ENCODE assay signal across 22 mouse cellular contexts in genomic region chr14:32091124-32091523, GRCm38 (mm10). TPM values are rescaled to one million over a fixed set of nuclear protein-coding genes. Genes with fewer than 3 reads are reported as not detected.
DNase-seq lines count a peak whose midpoint lies in the region; ATAC-seq and TF ChIP-seq lines count a peak whose summit lies in the region.
"Had no signal": no experiment of that assay in that cellular context is flagged by ENCODE, and none has a peak within 500 bp of the region (broad histone marks: within the 10 kb centered on the region; RNA-seq: fewer than 3 reads in every experiment).

No protein-coding gene starts in this region.

- H3K4me2 ChIP-seq in heart, embryonic 11.5 days, result no peak overlapping the region
- no peak overlapping the region for H3K4me2 ChIP-seq in neural tube, embryonic 15.5 days
- H3K4me2 ChIP-seq: forebrain, embryonic 13.5 days; hindbrain, embryonic 12.5 days had no signal

- DNase-seq in heart, adult 8-10 months (ENCODE audit: low spot score), result peak; percentile 26
- peak; percentile 18 for DNase-seq in neural tube, embryonic 10.5 days (ENCODE audit: extremely low spot score, low spot score)
- peak; percentile 44 to 56 for DNase-seq in heart, postnatal 10 days
- no peak for DNase-seq in layer of hippocampus, adult 11-12 months (ENCODE audit: low spot score)
- DNase-seq in thymus, adult 2 months, result no peak
- no peak for DNase-seq in thymus, postnatal 10 days (ENCODE audit: low spot score in 2 of 2)
- DNase-seq: adrenal gland, adult 8-10 months; B cell, adult 2 months; cerebellum, adult 2 months; lung, postnatal 10 days; right cerebral cortex, adult 18-20 months had no signal

- peaks cover 15% of the 10 kb centered on the region for H3K36me3 ChIP-seq in heart, embryonic 11.5 days (ENCODE audit: control insufficient read depth, insufficient read depth, low read length)
- peaks cover 36% of the 10 kb centered on the region for H3K36me3 ChIP-seq in neural tube, embryonic 15.5 days
- H3K36me3 ChIP-seq in thymus, adult 2 months (ENCODE audit: control insufficient read depth, insufficient read depth, low read length), result no peaks in the 10 kb centered on the region

- TF ChIP-seq POLR2A in thymus, adult 2 months (IDR thresholded peaks at IDR 0.05; ENCODE audit: control insufficient read depth, extremely low read depth, insufficient read depth, low read length, poor library complexity), result no peak

- no peak overlapping the region for H3K4me3 ChIP-seq in heart, embryonic 11.5 days (ENCODE audit: low read depth, low read length)
- H3K4me3 ChIP-seq in neural tube, embryonic 15.5 days (replicated peaks), result no peak overlapping the region
- no peak overlapping the region for H3K4me3 ChIP-seq in thymus, adult 2 months (ENCODE audit: control insufficient read depth, insufficient read depth, low read length)
- H3K4me3 ChIP-seq: forebrain, embryonic 13.5 days; hindbrain, embryonic 12.5 days had no signal

- H3K27me3 ChIP-seq in heart, embryonic 11.5 days (ENCODE audit: control insufficient read depth, insufficient read depth, low read length), result no peaks in the 10 kb centered on the region
- H3K27me3 ChIP-seq in neural tube, embryonic 15.5 days (replicated peaks), result no peaks in the 10 kb centered on the region
- H3K27me3 ChIP-seq in thymus, adult 2 months (ENCODE audit: control insufficient read depth, insufficient read depth, low read length), result no peaks in the 10 kb centered on the region
- H3K27me3 ChIP-seq: forebrain, embryonic 13.5 days; hindbrain, embryonic 12.5 days had no signal

- 78% methylated on average over 4 of the region's 4 CpGs for WGBS in heart, embryonic 11.5 days (ENCODE audit: insufficient replicate concordance)
- WGBS in neural tube, embryonic 15.5 days, result 85% methylated on average over 4 of the region's 4 CpGs
- 88% methylated on average over 4 of the region's 4 CpGs for WGBS in thymus, adult 2 months

- H3K4me1 ChIP-seq in heart, embryonic 11.5 days (ENCODE audit: control insufficient read depth, insufficient read depth, low read length), result no peaks in the 10 kb centered on the region
- peaks cover 13% of the 10 kb centered on the region for H3K4me1 ChIP-seq in neural tube, embryonic 15.5 days
- H3K4me1 ChIP-seq in thymus, adult 2 months (replicated peaks; ENCODE audit: control insufficient read depth, insufficient read depth, low read length), result peaks cover 4% of the 10 kb centered on the region; the same call in 1 of the 2 replicates

- ATAC-seq in heart, embryonic 11.5 days (replicated peaks; ENCODE audit: insufficient number of reproducible peaks, low FRiP score, low TSS enrichment), result no peak
- ATAC-seq in neural tube, embryonic 15.5 days (ENCODE audit: low FRiP score), result no peak
- ATAC-seq: forebrain, embryonic 13.5 days had no signal

- H3K9me3 ChIP-seq in heart, embryonic 11.5 days (replicated peaks; ENCODE audit: control insufficient read depth, low read length), result no peaks in the 10 kb centered on the region
- H3K9me3 ChIP-seq in neural tube, embryonic 15.5 days (replicated peaks), result no peaks in the 10 kb centered on the region
- H3K9me3 ChIP-seq: forebrain, embryonic 13.5 days; hindbrain, embryonic 12.5 days had no signal

- intact Hi-C loops in heart, postnatal 10 days (cut with DNase I), result no loop called here

- no peak overlapping the region for H3K9ac ChIP-seq in heart, embryonic 11.5 days (ENCODE audit: low read depth, low read length)
- H3K9ac ChIP-seq in neural tube, embryonic 15.5 days (replicated peaks), result no peak overlapping the region
- H3K9ac ChIP-seq: forebrain, embryonic 13.5 days; hindbrain, embryonic 12.5 days had no signal

- TF ChIP-seq CTCF in thymus, adult 2 months (IDR thresholded peaks at IDR 0.05; ENCODE audit: borderline replicate concordance, control insufficient read depth, extremely low read depth, insufficient read depth, low read length, poor library complexity), result no peak

- H3K27ac ChIP-seq in heart, embryonic 11.5 days (ENCODE audit: low read depth, low read length), result no peak overlapping the region
- no peak overlapping the region for H3K27ac ChIP-seq in neural tube, embryonic 15.5 days (replicated peaks)
- no peak overlapping the region for H3K27ac ChIP-seq in thymus, adult 2 months (ENCODE audit: control insufficient read depth, insufficient read depth, low read length)
- H3K27ac ChIP-seq: forebrain, embryonic 13.5 days; hindbrain, embryonic 12.5 days had no signal

RNA-seq across cellular contexts. Expression of gene Dph3, which starts 5.6 kb away (rescaled TPM):
- 10 to 100 TPM; 73.7 to 91.2 (median 82.8) TPM for total RNA-seq in heart, adult 8-10 months (2022)
- 94.3 and 99.3 TPM in 2 replicates for polyA plus RNA-seq in heart, embryonic 11.5 days (2014; fragmentation: Nextera tagmentation; extraction: Ambion mirVana)
- polyA plus RNA-seq in neural tube, embryonic 15.5 days (2015; fragmentation: Nextera tagmentation; extraction: Ambion mirVana), result 66.4 and 72.8 TPM in 2 replicates
- 10 to 100 TPM; 83.4 to 83.7 TPM for total RNA-seq in heart, postnatal 10 days (2021)
- polyA plus RNA-seq in thymus, adult 2 months (2012; rRNA removed), result 19.2 and 19.5 TPM in 2 replicates

RNA-seq across cellular contexts. Expression of gene Oxnad1, which starts 6.0 kb away (rescaled TPM):
- total RNA-seq in heart, adult 8-10 months (2022), result 10 to 100 TPM; 52.2 to 73.4 (median 56.4) TPM
- polyA plus RNA-seq in heart, embryonic 11.5 days (2014; fragmentation: Nextera tagmentation; extraction: Ambion mirVana), result 25.6 and 31.9 TPM in 2 replicates
- 21.6 and 22.0 TPM in 2 replicates for polyA plus RNA-seq in neural tube, embryonic 15.5 days (2015; fragmentation: Nextera tagmentation; extraction: Ambion mirVana)
- total RNA-seq in heart, postnatal 10 days (2021), result 10 to 100 TPM; 45.1 to 49.3 TPM
- polyA plus RNA-seq in thymus, adult 2 months (2012; rRNA removed), result 20.3 and 25.3 TPM in 2 replicates

RNA-seq across cellular contexts. Expression of gene Msmb, which starts 50.7 kb away (rescaled TPM):
- not detected for total RNA-seq in heart, adult 8-10 months (2022)
- not detected in 2 replicates for polyA plus RNA-seq in heart, embryonic 11.5 days (2014; fragmentation: Nextera tagmentation; extraction: Ambion mirVana)
- not detected in 2 replicates for polyA plus RNA-seq in neural tube, embryonic 15.5 days (2015; fragmentation: Nextera tagmentation; extraction: Ambion mirVana)
- total RNA-seq in heart, postnatal 10 days (2021), result not detected
- polyA plus RNA-seq in thymus, adult 2 months (2012; rRNA removed), result not detected in 2 replicates
- total RNA-seq: adrenal gland, adult 8-10 months; left cerebral cortex, adult 8-10 months; liver, adult 2 months; megakaryocyte-erythroid progenitor cell, adult 5-6 weeks; monocyte, adult 5-6 weeks; neutrophil, adult 5-6 weeks had no signal
- polyA plus RNA-seq: cerebellum, adult 2 months; forebrain, embryonic 13.5 days; hindbrain, embryonic 12.5 days; liver, adult 2 months; testis, adult 2 months; urinary bladder, adult 2 months had no signal

Comparison
In these comparisons a context has a peak if more than half of its experiments do, and no peak if none do; other contexts are left out.
1. DNase-seq: peak in heart, adult 8-10 months (single experiment), neural tube, embryonic 10.5 days (single experiment) and heart, postnatal 10 days (2 of 2); none in layer of hippocampus, adult 11-12 months (single experiment), thymus, adult 2 months (single experiment) and thymus, postnatal 10 days (0 of 2).